Mouse (Mus musculus) kidney, adult 9 months (tissue): Measurements from ENCODE around the gene Hist1h3h.
"Not testable (repeated sequence)": the region's sequence is repeated elsewhere in the genome, so short reads cannot be mapped to it uniquely, and the experiment has no call there.

Experiments used
- DNase-seq: peaks from one replicate; pipeline ENCODE4 v3.0.0; 2022

Gene Hist1h3h

GRCm38 (mm10) chr13:21717397-21718357 is at the start of gene Hist1h3h:
Gene Hist1h3h (plus strand): TSS chr13:21717659.
- DNase-seq: peak; percentile 58

GRCm38 (mm10) chr13:21677305-21677704 is 40.2 kb upstream of the Hist1h3h start, which contains the start of gene Olfr1360:
Gene Olfr1360 (minus strand): TSS chr13:21677405.
- DNase-seq: no peak

- DNase-seq: no peak
These were observed 19.6 kb upstream of the Hist1h3h start, which contains the start of gene Olfr1359 for GRCm38 (mm10) chr13:21697811-21698210. Gene Olfr1359 (plus strand): TSS chr13:21698111.

DNA sequence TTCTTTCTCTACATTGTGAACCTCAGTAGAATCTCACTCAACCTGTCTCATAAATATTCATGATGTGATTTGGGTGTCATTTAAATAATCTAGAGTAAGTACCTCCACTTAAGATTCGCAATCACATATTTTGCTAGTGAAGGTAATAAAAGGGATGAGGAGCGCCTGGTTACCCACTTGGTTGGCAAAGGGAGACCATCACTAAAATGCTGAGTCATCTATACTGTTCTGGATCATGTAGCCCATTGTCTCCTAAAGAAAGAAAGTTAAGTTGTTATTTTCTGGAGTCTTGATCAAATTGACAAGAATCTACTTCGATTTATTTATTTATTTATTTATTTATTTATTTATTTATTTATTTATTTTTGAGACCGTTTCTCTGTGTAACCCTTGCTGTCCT is 10.8 kb upstream of the Hist1h3h start:
- no peak for DNase-seq

GRCm38 (mm10) chr13:21710031-21710711 is 7.3 kb upstream of the Hist1h3h start:
- peak; percentile 88 for DNase-seq

GRCm38 (mm10) chr13:21710821-21711525 is 6.5 kb upstream of the Hist1h3h start:
- DNase-seq: peak; percentile 81

DNA sequence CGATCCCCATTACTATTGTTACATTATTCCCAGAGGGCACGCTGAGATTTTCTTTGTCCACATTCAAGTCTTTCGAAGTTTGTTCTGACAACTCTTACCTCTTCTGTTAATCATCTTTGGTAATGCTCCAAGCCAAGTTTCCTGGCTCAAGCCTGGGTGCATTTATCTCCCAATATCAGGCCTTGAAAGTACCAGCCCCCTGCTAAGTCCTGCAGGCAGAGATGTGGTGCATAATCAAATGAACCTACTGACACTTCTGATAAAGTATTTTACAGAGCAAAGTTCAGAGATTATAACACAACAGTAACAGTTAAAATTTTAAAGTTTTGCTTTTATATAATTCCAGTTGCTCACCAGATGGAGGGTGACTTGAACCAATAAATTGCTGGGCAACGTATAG is 5.8 kb upstream of the Hist1h3h start:
- no peak for DNase-seq

DNA sequence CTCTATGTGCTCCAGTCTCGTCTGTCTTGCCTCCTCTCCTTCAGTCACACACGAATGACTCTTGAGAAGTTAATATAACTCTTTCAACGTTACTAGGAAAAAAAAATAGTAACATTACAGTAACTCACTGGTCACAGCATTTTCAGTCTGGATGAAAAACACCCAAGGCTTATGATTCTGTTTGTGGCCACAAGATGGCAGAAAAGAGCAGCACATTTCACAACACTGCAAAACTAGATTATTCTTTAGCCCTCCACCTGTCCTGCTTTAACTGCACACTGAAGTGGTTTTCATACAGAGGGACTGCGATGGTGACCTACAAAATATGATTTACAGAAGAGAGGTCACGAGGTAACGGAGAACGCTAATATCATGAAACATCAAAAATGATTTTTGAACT is 2.7 kb upstream of the Hist1h3h start:
- peak; percentile 73 for DNase-seq

- no peak for DNase-seq
These were observed 2.2 kb upstream of the Hist1h3h start for GRCm38 (mm10) chr13:21715131-21715863.

DNA sequence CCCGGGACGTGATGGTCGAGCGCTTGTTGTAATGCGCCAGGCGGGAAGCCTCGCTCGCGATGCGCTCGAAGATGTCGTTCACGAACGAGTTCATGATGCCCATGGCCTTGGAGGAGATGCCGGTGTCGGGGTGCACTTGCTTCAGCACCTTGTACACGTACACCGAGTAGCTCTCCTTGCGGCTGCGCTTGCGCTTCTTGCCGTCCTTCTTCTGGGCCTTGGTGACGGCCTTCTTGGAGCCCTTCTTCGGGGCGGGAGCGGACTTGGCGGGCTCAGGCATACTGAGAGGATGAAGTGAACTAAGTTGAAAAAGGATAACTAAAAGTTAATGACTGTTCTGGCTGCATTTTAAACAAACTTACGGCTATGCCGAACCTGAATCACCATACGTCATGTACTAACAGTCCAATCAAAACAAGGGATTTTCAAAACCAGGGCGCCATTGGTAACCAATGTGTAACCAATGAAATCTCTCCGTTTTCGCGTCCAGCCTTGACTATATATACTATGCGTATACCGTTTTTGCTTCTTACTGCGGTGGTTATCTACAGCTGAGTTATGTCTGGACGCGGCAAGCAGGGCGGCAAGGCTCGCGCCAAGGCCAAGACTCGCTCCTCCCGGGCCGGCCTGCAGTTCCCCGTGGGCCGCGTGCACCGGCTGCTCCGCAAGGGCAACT is 1.5 kb upstream of the Hist1h3h start, which contains the start of the genes Hist1h2bl and Hist1h2ai:
Gene Hist1h2bl (minus strand): TSS at position 280 of the 676 bp plus-strand sequence.
Gene Hist1h2ai (plus strand): TSS at position 559 of the 676 bp plus-strand sequence.
- DNase-seq: peak; percentile 76

DNA sequence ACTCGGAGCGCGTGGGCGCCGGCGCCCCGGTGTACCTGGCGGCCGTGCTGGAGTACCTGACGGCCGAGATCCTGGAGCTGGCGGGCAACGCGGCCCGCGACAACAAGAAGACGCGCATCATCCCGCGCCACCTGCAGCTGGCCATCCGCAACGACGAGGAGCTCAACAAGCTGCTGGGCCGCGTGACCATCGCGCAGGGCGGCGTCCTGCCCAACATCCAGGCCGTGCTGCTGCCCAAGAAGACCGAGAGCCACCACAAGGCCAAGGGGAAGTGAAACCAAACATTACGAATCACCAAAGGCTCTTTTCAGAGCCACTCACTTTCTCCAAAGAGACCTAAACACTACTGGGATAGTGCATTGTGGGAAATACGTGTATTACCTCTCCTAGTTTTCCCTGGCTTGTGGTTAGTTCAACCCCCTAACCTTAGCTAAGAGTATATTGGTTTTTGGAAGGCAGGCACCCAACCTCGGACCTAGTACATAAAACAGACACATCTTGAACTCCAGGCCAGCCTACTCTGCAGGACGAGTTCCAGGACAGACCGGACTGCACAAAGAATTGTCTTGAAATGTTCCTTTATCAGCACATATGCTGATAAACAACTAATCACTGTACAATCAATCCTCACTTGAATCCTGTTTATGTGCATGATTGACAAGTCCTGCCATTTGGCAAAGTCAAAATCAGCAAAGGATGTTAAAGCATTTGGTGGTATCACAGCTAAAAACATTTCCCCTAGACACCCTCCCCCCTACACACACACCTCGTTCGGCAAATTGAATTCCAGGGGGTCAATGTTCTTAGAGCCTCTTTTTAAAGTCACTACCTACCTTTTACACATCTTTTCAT is 693 bp upstream of the Hist1h3h start:
- DNase-seq: peak; percentile 31

DNA sequence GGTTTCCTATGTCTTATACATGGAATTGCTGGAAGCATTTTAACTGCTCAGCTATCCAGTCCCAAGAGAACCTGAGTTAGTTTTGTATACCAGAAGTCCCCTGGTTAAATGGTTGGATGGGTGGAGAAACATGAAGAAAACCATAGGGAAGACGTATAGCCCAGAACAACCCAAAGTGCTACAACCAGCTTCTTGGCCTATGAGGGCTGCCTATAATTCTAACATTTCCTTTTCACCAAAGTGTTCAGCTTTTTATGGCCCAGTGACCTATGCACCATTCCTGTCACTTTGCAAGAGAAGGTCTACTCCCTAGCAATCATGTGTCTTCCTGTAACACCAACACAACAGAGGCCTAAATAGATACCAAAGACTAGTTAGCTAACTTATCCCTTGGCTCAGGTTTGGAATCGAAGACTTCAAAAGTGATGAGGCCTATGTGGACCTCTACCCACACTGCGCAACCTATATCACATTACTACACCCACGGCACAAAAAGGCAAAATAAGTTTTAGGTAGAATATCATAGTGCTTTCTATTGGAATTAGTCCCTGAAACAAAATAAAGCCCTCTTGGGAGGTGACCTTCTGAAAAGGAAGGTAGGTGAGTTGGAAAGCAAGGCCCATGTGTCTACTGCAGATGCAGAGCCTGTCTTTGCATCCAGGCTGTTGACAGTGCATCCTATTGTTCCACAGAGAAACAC is 1.1 kb downstream of the Hist1h3h start:
- no peak for DNase-seq

DNA sequence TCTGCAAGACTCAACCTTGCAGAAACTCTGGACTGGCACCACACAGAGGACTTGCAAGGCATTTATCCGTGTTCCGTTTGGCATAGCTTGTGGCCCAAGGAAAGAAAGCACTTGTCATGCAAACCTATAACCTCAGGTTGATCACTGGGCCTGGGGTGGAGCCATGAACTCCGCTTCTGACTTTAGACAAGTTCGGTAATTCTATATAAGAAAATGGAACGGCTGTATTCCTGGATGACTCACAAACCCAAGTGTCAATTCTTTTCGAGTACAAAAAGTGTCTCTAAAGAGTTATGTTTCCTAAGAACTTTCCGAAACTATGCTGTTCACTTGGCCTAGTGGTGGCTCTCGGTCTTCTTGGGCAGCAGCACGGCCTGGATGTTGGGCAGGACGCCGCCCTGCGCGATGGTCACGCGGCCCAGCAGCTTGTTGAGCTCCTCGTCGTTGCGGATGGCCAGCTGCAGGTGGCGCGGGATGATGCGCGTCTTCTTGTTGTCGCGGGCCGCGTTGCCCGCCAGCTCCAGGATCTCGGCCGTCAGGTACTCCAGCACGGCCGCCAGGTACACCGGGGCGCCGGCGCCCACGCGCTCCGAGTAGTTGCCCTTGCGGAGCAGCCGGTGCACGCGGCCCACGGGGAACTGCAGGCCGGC is 3.8 kb downstream of the Hist1h3h start:
- not testable (repeated sequence) for DNase-seq

DNA sequence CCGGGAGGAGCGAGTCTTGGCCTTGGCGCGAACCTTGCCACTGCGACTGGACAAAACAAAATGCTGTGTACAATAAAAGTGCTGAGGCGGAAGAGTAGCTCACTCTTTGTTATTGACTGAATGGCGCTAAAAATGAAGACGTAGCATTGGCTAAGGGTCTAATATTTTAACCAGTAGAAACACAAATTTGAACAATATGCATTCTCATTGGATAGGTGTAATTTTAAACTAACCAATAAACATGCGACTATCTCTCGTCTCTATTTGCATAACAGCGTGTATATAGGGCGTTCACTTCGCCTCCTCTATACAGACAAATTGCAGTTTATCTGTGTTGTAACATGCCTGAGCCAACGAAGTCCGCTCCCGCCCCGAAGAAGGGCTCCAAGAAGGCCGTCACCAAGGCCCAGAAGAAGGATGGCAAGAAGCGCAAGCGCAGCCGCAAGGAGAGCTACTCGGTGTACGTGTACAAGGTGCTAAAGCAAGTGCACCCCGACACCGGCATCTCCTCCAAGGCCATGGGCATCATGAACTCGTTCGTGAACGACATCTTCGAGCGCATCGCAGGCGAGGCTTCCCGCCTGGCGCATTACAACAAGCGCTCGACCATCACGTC is 4.4 kb downstream of the Hist1h3h start, which contains the start of gene Hist1h2bm:
Gene Hist1h2bm (plus strand): TSS at position 288 of the 616 bp plus-strand sequence.
- DNase-seq: peak; percentile 64

DNA sequence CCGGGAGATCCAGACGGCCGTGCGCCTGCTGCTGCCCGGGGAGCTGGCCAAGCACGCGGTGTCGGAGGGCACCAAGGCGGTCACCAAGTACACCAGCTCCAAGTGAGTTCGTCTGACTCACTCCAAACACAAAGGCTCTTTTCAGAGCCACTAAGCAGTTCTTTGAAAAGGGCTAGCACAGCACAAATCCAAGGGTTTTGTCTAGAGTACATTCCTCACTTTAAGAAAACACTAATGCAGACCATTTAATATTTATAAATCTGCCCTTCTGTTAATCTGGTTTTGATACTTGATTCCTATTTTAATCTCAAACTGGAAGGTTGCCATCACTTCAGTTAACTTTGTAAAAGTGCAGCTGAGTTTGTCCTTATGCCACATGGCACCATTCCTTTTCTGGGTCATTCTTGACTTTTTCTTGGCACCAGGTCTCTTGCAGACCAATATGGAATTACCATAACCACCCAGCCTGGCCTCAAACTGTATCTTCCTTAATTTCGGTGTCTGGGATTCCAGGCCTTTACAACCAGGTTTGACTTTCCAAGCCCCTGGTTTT is 5.0 kb downstream of the Hist1h3h start:
- no peak for DNase-seq

DNA sequence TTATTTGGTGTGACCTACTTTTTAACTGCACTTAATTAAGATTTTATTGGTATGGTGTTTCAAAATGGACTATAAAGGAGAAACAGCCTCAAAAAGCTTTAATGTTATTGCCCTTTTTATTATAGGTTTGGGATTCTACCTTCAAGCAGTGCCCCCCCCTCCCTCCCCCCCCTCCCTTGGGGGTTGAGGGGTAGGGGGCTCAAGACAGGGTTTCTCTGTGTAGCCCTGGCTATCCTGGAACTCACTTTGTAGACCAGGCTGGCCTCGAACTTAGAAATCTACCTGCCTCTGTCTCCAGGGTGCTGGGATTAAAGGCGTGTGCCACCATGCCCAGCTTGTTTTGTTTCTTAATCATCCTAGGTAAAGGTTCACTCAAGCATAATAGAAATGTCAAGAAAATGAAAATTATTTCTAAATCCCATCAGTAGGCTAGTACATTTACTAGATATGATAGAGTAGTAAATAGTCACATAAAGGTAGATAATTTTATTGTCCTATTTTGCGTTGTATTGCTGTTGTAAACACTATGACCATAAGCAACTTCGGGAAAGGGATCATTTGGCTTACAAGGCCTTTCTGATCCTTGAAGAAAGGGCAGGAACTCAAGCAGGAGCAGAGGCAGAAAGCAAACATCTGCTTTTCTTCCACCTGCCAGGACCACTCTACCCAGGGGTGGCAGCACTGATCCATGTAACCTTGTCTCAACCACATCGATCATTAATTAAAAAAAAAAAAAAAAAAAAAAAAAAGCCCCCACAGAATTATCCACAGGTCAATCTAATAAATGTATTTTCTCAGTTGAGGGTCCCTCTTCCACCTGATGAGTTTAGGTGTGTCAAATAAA is 5.8 kb downstream of the Hist1h3h start:
- DNase-seq: no peak

DNA sequence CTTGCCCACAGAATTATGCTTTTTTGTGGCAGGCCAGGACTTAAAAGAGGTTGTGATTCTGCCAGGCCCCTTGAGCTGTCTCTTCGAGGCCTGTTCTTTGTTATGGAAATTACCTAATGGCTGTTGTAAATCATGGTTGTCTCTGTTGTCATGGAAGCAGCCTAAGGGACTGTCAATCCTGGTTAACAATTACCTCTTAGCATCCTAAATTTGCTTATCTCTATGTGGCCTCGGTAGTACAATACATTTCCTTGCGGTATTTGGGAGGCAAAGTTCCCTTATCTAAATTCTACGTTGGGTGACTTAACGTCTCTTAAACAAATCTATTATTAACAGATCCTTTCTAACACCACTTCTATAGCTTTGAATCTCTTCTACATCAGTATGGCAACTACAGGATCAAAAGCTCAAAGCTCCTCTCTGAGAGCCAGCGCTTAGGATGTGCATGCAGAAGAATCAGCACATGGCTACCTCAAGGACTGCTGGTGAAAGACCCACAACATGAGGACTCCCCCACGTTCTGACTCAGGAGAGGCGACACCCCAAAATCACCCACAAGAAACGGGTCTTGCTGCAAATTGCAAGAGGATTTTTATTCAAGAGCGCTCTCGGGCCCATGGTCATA is 10.6 kb downstream of the Hist1h3h start:
- DNase-seq: no peak
